Mouse (Mus musculus) limb, embryonic 14.5 days (tissue): ENCODE data around the gene Chrna1. TPM values are rescaled to one million over a fixed set of nuclear protein-coding genes. Genes with fewer than 3 reads are reported as not detected.

ENCODE experiments used
- ATAC-seq: fragments of 200-750 bp; cut with Nextera tagmentation; 2 replicates; pipeline ENCODE4 v1.8.0; 2017; ENCODE audit warnings: low read depth, moderate number of reproducible peaks, moderate TSS enrichment; ENCODE audit not compliant: low FRiP score
- DNase-seq: peaks from one replicate; pipeline ENCODE4 v3.0.0-alpha.2; 2015; ENCODE audit warnings: low spot score
- H3K27ac ChIP-seq: fragments of 300-500 bp; sonication (generic); replicated peaks from 2 replicates; pipeline ENCODE4 v1.5.1; 2014; ENCODE audit warnings: low read depth, mild to moderate bottlenecking, low read length, moderate library complexity, mixed read lengths
- H3K27me3 ChIP-seq: fragments of 300-500 bp; sonication (generic); 2 replicates; pipeline ENCODE4 v1.6.1; 2014; ENCODE audit warnings: low read length, mixed read lengths; ENCODE audit not compliant: control insufficient read depth, insufficient read depth
- H3K36me3 ChIP-seq: fragments of 300-500 bp; sonication (generic); 2 replicates; pipeline ENCODE4 v1.6.1; 2014; ENCODE audit warnings: mild to moderate bottlenecking, low read length, moderate library complexity, mixed read lengths; ENCODE audit not compliant: control insufficient read depth, insufficient read depth
- H3K4me1 ChIP-seq: fragments of 300-500 bp; sonication (generic); 2 replicates; pipeline ENCODE4 v1.6.1; 2014; ENCODE audit warnings: antibody characterized with exemption, low read length, mixed read lengths; ENCODE audit not compliant: control insufficient read depth, insufficient read depth
- H3K4me2 ChIP-seq: fragments of 300-500 bp; sonication (generic); replicated peaks from 2 replicates; pipeline ENCODE4 v1.6.1; 2014; ENCODE audit warnings: low read depth, mild to moderate bottlenecking, low read length, moderate library complexity; ENCODE audit not compliant: severe bottlenecking
- H3K4me3 ChIP-seq: fragments of 300-500 bp; sonication (generic); replicated peaks from 2 replicates; pipeline ENCODE4 v1.5.1; 2014; ENCODE audit warnings: low read length
- H3K9ac ChIP-seq: fragments of 300-500 bp; sonication (generic); 2 replicates; pipeline ENCODE4 v1.6.1; 2014; ENCODE audit warnings: mild to moderate bottlenecking, low read depth, low read length, moderate library complexity; ENCODE audit not compliant: severe bottlenecking
- H3K9me3 ChIP-seq: fragments of 300-500 bp; sonication (generic); 2 replicates; pipeline ENCODE4 v1.6.1; 2016; ENCODE audit warnings: low read length; ENCODE audit not compliant: control insufficient read depth
- POLR2A ChIP-seq: fragments of 200-500 bp; IDR thresholded peaks from 2 replicates; pipeline ENCODE4 v1.8.0; 2012; ENCODE audit warnings: inconsistent platforms, mild to moderate bottlenecking, moderate library complexity, borderline replicate concordance; ENCODE audit not compliant: insufficient read depth, insufficient read length; ENCODE audit errors: extremely low read depth
- WGBS: fragments of 180-500 bp; shearing (Covaris S2); extraction: QIAGEN DNeasy Blood & Tissue Kit; methylation state at CpG from one replicate; pipeline ENCODE4 v1.1.7; 2014; 5-methylcytosine and 5-hydroxymethylcytosine counted together
- polyA plus RNA-seq, 2 experiments: library from polyadenylated mRNA; depleted of rRNA in 1 of 2; stranded (reverse) in 1 of 2; unstranded in 1 of 2; fragments of >200 nt; fragmentation: Nextera tagmentation in 1 of 2; extraction: Ambion mirVana in 1 of 2; gene quantifications; 2 replicates each; pipeline versions ENCODE4 v1.2.1 to v1.2.3; 2012 to 2014

The Chrna1 gene
- polyA plus RNA-seq, 2 experiments, result 8.9 to 19.4 TPM

DNA sequence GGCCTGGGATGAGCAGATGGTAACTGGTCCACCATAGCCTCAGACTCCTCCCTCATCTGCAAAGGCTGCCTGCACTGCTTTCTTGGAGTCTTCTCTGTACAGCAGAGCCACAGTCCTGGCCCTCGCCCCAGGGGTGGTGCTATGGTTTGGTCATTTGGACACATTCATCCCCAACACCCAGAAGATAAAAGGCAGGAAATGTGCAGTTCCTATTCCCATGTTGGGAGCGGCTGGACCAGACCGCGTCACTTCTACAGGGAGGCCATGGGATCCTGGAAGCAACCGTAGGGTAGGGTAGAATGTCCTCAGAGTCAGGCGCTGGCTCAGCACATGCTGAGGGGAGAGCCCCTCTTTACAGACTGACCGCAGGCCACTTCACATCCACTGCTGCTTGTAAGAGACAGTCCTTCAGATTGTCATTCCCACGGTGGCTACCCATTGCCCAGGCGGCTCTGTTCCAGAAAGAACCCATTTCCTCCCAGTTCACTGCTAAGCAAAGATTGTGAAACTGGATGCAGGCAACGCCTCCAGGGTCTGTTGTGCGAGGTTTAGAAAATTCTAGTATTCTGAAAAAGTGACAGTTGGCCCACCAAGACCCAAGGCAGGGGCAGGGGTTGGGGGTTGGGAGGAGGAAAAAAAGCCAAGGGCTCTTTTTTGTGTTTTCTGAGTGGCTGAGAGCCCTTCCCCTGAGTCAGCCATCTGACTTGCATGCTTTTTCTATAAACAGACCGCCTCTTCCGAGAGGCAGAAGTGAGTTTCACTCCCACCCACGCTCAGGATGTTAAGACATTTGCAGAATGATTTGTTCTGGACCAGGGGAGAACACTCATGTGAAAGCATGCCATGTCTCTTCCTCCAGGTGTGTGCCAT lies 12.3 kb upstream of the Chrna1 start:
- Histone ChIP-seq H3K9ac (no peak overlapping the region), H3K9me3 (no peaks in the 10 kb centered on the region), H3K4me1 (peaks cover 30% of the 10 kb centered on the region), H3K4me2 (no peak overlapping the region), H3K4me3 (no peak overlapping the region), H3K27me3 (no peaks in the 10 kb centered on the region), H3K36me3 (no peaks in the 10 kb centered on the region), H3K27ac (no peak overlapping the region)
- ATAC-seq (no peak), DNase-seq (no peak)
- 55% methylated on average over 14 of the region's 14 CpGs for WGBS
- no peak for TF ChIP-seq POLR2A

DNA sequence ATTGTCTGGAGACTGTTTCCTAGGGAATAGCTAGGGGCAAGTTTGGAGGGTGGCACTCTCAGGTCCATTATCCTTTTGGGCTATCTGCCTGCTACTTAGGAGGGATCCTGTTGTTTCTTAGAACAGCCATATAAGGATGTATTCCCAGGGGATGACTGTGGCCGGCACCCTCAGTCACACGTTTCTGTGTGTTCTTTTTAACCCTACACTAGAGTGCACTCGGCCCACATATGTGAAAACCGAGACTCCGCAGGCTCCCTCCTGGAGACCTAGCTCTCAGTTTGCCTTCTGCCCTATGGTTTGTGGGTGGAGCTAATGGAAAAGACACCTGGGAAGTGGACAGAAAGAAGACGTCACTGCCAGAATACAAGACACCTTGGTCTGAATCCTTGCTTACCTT lies 11.1 kb upstream of the Chrna1 start:
- 34% methylated on average over 6 of the region's 6 CpGs for WGBS
- DNase-seq (no peak), ATAC-seq (no peak)
- Histone ChIP-seq H3K27me3 (no peaks in the 10 kb centered on the region), H3K9ac (no peak overlapping the region), H3K9me3 (no peaks in the 10 kb centered on the region), H3K4me2 (no peak overlapping the region), H3K4me3 (no peak overlapping the region), H3K36me3 (no peaks in the 10 kb centered on the region), H3K4me1 (peaks cover 23% of the 10 kb centered on the region), H3K27ac (no peak overlapping the region)
- TF ChIP-seq POLR2A, result no peak

DNA sequence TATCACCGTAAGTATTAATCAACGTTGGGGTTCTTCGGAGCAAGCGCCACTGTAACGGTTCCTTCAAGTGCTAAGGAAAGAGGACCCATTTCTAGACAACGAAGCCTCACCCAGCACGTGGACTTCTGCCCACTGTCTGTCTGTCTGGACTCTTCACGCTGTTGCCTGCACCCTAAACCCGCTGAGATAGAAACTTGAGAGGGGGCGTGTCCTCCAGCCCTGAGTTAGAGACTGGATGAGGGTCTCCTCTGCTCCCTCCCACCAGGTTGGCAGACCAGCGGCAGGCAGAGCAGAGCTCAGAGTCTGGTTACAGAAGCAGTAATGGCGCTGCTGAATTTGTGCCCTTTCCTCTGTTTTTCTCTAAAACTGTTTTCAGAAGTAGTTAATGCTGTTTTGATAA lies 10.0 kb upstream of the Chrna1 start:
- WGBS, result under 1% methylated on average over 12 of the region's 12 CpGs
- H3K27ac ChIP-seq, result no peak overlapping the region

DNA sequence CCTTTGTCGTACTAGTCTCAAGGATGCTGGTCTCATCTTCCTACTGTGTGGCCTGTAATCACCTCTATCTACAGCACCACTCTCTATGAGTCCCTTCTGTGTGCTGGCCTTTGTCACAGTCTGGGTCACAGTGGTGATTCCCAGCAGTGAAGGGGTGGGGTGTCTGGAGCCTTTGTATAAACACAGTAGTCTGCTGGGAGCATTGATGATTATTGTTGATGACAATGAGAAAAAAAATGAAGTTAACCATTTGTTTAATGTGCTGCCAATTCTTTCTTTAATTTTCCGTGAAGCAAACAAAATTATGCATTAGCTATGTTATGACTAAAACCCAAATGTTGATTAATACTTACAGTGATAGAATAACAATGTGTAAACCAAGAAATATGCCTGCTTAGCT lies 8.8 kb upstream of the Chrna1 start:
- DNase-seq (no peak), ATAC-seq (no peak)
- H3K27ac ChIP-seq, result no peak overlapping the region
- WGBS, result 86% methylated on average over 2 of the region's 2 CpGs
- H3K9me3 ChIP-seq, result no peaks in the 10 kb centered on the region
- H3K4me2 ChIP-seq, result no peak overlapping the region
- no peak overlapping the region for H3K9ac ChIP-seq
- peaks cover 27% of the 10 kb centered on the region for H3K4me1 ChIP-seq
- no peaks in the 10 kb centered on the region for H3K36me3 ChIP-seq
- TF ChIP-seq POLR2A, result no peak
- no peaks in the 10 kb centered on the region for H3K27me3 ChIP-seq
- no peak overlapping the region for H3K4me3 ChIP-seq

More for the DNA sequence above, 10.0 kb upstream of the Chrna1 start:
- TF ChIP-seq POLR2A, result no peak
- H3K36me3 ChIP-seq, result no peaks in the 10 kb centered on the region
- H3K4me3 ChIP-seq, result peak overlapping the region; percentile 32
- DNase-seq (peak; percentile 61), ATAC-seq (peak; percentile 60; the same call in 1 of the 2 replicates)
- H3K9ac ChIP-seq, result peak overlapping the region; percentile 38
- no peaks in the 10 kb centered on the region for H3K9me3 ChIP-seq
- peaks cover 26% of the 10 kb centered on the region for H3K4me1 ChIP-seq
- H3K27me3 ChIP-seq, result no peaks in the 10 kb centered on the region
- peak overlapping the region; percentile 65 for H3K4me2 ChIP-seq

DNA sequence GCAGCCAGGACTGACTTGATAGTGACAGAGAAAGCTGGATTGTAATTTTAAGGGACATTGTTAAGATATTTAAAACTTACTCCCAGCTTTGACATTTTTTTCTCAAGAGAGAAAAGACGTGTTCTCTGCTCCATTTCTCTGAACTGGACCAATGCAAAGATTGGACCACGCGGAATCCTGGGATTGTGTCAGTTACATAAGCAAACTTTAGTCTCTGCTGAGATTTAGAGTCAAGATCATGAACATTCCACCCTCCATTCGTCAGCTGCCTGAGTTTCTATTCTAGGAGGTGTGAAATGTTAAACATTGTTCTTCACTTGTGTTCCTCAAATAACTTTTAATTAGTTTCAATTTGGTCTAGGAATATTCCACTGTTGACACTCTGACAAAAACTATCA lies 7.0 kb upstream of the Chrna1 start:
- Histone ChIP-seq H3K36me3 (no peaks in the 10 kb centered on the region), H3K27me3 (no peaks in the 10 kb centered on the region), H3K4me1 (peaks cover 21% of the 10 kb centered on the region), H3K4me3 (no peak overlapping the region), H3K27ac (no peak overlapping the region), H3K9ac (no peak overlapping the region), H3K4me2 (no peak overlapping the region), H3K9me3 (no peaks in the 10 kb centered on the region)
- ATAC-seq (no peak), DNase-seq (no peak)
- no peak for TF ChIP-seq POLR2A
- 57% methylated on average over 4 of the region's 4 CpGs for WGBS
